Mouse (Mus musculus): ENCODE data around the gene Gfi1b. TPM values are rescaled to one million over a fixed set of nuclear protein-coding genes. Genes with fewer than 3 reads are reported as not detected.

The Gfi1b gene
- polyA plus RNA-seq, 1 experiment from 2014 or later: 0.80 TPM

DNA sequence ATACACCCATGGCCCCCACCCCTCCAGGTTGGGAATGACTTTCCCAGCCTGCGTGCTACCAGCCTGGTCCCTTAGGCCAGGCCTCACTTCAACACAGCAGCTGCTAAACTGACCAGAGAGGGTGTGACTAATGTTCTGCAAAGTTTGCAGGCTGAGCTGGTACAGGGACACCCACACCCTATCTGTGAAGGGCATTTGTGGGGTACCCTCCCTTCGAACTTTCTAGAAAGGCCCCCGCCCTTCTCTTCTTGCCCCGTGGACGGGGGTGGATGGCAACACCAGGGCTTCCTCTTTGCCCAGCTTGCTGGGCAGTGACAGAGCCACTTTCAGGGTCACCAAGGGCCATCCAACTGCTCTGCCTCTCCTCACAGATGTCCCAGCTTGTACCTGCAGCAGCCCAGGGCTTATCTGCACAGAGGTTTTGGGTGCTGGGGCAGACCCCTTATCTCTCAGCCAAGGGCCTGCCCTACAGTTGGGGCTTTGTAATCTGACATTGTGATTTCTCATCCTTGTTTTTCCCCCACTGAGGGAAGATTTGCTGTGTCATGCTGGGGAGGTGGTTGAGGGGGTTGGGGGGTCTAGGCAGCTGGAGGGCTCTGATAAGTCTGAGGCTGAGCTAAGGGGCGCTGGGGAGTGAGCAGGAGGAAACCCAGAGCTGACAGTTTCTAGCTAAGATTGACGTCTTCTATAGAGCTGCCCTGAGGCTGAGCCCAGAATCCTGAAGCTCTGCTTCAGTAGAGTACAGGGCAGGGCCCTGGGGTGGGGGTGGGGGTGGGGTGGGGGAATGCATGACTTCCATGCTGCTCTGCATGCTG, 23.8 kb downstream of the Gfi1b start:
- H3K9me3 ChIP-seq (ENCODE audit: control insufficient read depth, low read length): no peaks in the 10 kb centered on the region
- H3K4me1 ChIP-seq (replicated peaks; ENCODE audit: control insufficient read depth, insufficient read depth, low read length): no peaks in the 10 kb centered on the region
- H3K9ac ChIP-seq (ENCODE audit: low read length): no peak overlapping the region
- no peak overlapping the region for H3K4me2 ChIP-seq (ENCODE audit: low read depth, low read length)
- H3K27ac ChIP-seq (ENCODE audit: low read length): no peak overlapping the region
- WGBS: 61% methylated on average over 7 of the region's 7 CpGs
- no peaks in the 10 kb centered on the region for H3K27me3 ChIP-seq (ENCODE audit: control insufficient read depth, insufficient read depth, low read depth, low read length)
- H3K4me3 ChIP-seq (ENCODE audit: low read length): no peak overlapping the region
- H3K36me3 ChIP-seq (ENCODE audit: control insufficient read depth, insufficient read depth, low read length): no peaks in the 10 kb centered on the region
- ATAC-seq (ENCODE audit: low read depth): no peak

GRCm38 (mm10) chr2:28596998-28597397, 24.8 kb downstream of the Gfi1b start:
- H3K9ac ChIP-seq (ENCODE audit: low read length): no peak overlapping the region
- no peak for ATAC-seq (ENCODE audit: low read depth)
- H3K9me3 ChIP-seq (ENCODE audit: control insufficient read depth, low read length): no peaks in the 10 kb centered on the region
- H3K4me2 ChIP-seq (ENCODE audit: low read depth, low read length): no peak overlapping the region
- no peaks in the 10 kb centered on the region for H3K4me1 ChIP-seq (replicated peaks; ENCODE audit: control insufficient read depth, insufficient read depth, low read length)
- no peak overlapping the region for H3K27ac ChIP-seq (ENCODE audit: low read length)
- no peak overlapping the region for H3K4me3 ChIP-seq (ENCODE audit: low read length)
- 89% methylated on average over 7 of the region's 7 CpGs for WGBS
- no peaks in the 10 kb centered on the region for H3K36me3 ChIP-seq (ENCODE audit: control insufficient read depth, insufficient read depth, low read length)
- no peaks in the 10 kb centered on the region for H3K27me3 ChIP-seq (ENCODE audit: control insufficient read depth, insufficient read depth, low read depth, low read length)

DNA sequence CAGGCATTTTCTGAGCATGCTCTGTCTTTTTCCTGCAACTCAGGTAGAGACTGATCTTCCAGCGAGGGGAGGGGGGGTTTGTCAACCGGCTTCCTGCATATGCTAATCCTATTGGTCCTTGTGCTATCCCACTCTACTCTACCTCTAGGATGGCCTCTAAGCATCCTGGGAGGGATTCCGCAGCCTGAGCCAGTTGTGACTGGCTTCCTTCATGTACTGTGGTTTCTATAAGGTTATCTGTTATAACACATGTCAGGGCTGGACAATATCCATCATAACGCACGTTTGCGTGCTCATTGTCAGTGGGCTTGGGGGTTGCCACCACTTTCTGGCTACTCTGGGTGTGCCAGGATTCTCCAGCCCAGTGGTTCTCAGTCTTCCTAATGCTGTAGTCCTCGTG, 25.8 kb downstream of the Gfi1b start:
- no peak overlapping the region for H3K9ac ChIP-seq (ENCODE audit: low read length)
- no peaks in the 10 kb centered on the region for H3K4me1 ChIP-seq (replicated peaks; ENCODE audit: control insufficient read depth, insufficient read depth, low read length)
- 72% methylated on average over 7 of the region's 7 CpGs for WGBS
- H3K4me3 ChIP-seq (ENCODE audit: low read length): no peak overlapping the region
- H3K27ac ChIP-seq (ENCODE audit: low read length): no peak overlapping the region
- ATAC-seq (ENCODE audit: low read depth): no peak
- H3K4me2 ChIP-seq (ENCODE audit: low read depth, low read length): no peak overlapping the region
- no peaks in the 10 kb centered on the region for H3K36me3 ChIP-seq (ENCODE audit: control insufficient read depth, insufficient read depth, low read length)
- H3K27me3 ChIP-seq (ENCODE audit: control insufficient read depth, insufficient read depth, low read depth, low read length): no peaks in the 10 kb centered on the region
- no peaks in the 10 kb centered on the region for H3K9me3 ChIP-seq (ENCODE audit: control insufficient read depth, low read length)

- Histone ChIP-seq H3K36me3 (ENCODE audit: control insufficient read depth, insufficient read depth, low read length) (no peaks in the 10 kb centered on the region), H3K4me3 (ENCODE audit: low read length) (no peak overlapping the region), H3K27me3 (ENCODE audit: control insufficient read depth, insufficient read depth, low read depth, low read length) (no peaks in the 10 kb centered on the region), H3K9me3 (ENCODE audit: control insufficient read depth, low read length) (no peaks in the 10 kb centered on the region), H3K4me1 (replicated peaks; ENCODE audit: control insufficient read depth, insufficient read depth, low read length) (no peaks in the 10 kb centered on the region), H3K9ac (ENCODE audit: low read length) (no peak overlapping the region), H3K27ac (ENCODE audit: low read length) (no peak overlapping the region), H3K4me2 (ENCODE audit: low read depth, low read length) (peak overlapping the region; percentile 21; the same call in 1 of the 2 replicates)
- no peak for ATAC-seq (ENCODE audit: low read depth)
- 7% methylated on average over 15 of the region's 15 CpGs for WGBS
These were observed 29.0 kb downstream of the Gfi1b start for GRCm38 (mm10) chr2:28592809-28593208.

DNA sequence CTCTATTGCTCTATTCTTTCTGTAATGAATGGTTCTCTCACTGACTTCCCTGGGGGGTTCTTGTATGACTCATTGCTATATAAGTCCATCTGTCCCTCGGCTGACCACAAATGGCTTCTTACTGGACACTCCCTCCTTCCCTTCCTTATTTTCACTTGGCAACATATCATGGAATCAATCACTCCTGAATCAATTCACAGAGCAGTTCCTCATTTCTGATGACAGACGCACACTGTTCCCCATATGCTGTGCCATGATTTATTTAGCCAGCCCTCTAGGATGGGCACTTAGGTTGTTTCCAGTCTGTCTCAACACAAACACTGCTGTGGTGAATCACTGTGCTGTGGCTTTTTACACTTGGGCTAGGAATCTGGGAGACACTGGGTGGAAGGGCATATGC, 30.3 kb downstream of the Gfi1b start:
- no peak for ATAC-seq (ENCODE audit: low read depth)
- Histone ChIP-seq H3K36me3 (ENCODE audit: control insufficient read depth, insufficient read depth, low read length) (no peaks in the 10 kb centered on the region), H3K4me3 (ENCODE audit: low read length) (no peak overlapping the region), H3K9ac (ENCODE audit: low read length) (no peak overlapping the region), H3K4me2 (ENCODE audit: low read depth, low read length) (no peak overlapping the region), H3K27me3 (ENCODE audit: control insufficient read depth, insufficient read depth, low read depth, low read length) (no peaks in the 10 kb centered on the region), H3K27ac (ENCODE audit: low read length) (no peak overlapping the region), H3K9me3 (ENCODE audit: control insufficient read depth, low read length) (no peaks in the 10 kb centered on the region), H3K4me1 (replicated peaks; ENCODE audit: control insufficient read depth, insufficient read depth, low read length) (no peaks in the 10 kb centered on the region)
- WGBS: 60% methylated on average over 2 of the region's 2 CpGs

- H3K4me1 ChIP-seq (replicated peaks; ENCODE audit: control insufficient read depth, insufficient read depth, low read length): peaks cover 1% of the 10 kb centered on the region; the same call in 1 of the 2 replicates
- no peaks in the 10 kb centered on the region for H3K27me3 ChIP-seq (ENCODE audit: control insufficient read depth, insufficient read depth, low read depth, low read length)
- no peak overlapping the region for H3K9ac ChIP-seq (ENCODE audit: low read length)
- no peak overlapping the region for H3K27ac ChIP-seq (ENCODE audit: low read length)
- H3K9me3 ChIP-seq (ENCODE audit: control insufficient read depth, low read length): no peaks in the 10 kb centered on the region
- H3K36me3 ChIP-seq (ENCODE audit: control insufficient read depth, insufficient read depth, low read length): no peaks in the 10 kb centered on the region
- no peak for ATAC-seq (ENCODE audit: low read depth)
- H3K4me3 ChIP-seq (ENCODE audit: low read length): no peak overlapping the region
- no peak overlapping the region for H3K4me2 ChIP-seq (ENCODE audit: low read depth, low read length)
- WGBS: 29% methylated on average over 1 of the region's 1 CpGs
These were observed 33.2 kb downstream of the Gfi1b start for GRCm38 (mm10) chr2:28588574-28588973.

GRCm38 (mm10) chr2:28585730-28586129, 36.1 kb downstream of the Gfi1b start:
- Histone ChIP-seq H3K27ac (ENCODE audit: low read length) (no peak overlapping the region), H3K27me3 (ENCODE audit: control insufficient read depth, insufficient read depth, low read depth, low read length) (no peaks in the 10 kb centered on the region), H3K4me3 (ENCODE audit: low read length) (no peak overlapping the region), H3K9ac (ENCODE audit: low read length) (no peak overlapping the region), H3K9me3 (ENCODE audit: control insufficient read depth, low read length) (no peaks in the 10 kb centered on the region), H3K36me3 (ENCODE audit: control insufficient read depth, insufficient read depth, low read length) (no peaks in the 10 kb centered on the region; the same call in 1 of the 2 replicates), H3K4me2 (ENCODE audit: low read depth, low read length) (no peak overlapping the region), H3K4me1 (replicated peaks; ENCODE audit: control insufficient read depth, insufficient read depth, low read length) (peaks cover 12% of the 10 kb centered on the region)
- ATAC-seq (ENCODE audit: low read depth): no peak
- 41% methylated on average over 2 of the region's 2 CpGs for WGBS

GRCm38 (mm10) chr2:28585043-28585571, 36.7 kb downstream of the Gfi1b start:
- 18% methylated on average over 6 of the region's 6 CpGs for WGBS

GRCm38 (mm10) chr2:28583651-28584050, 38.1 kb downstream of the Gfi1b start, which contains the start of gene Gtf3c5:
Gene Gtf3c5, minus strand, starts transcription at chr2:28583751.
- H3K36me3 ChIP-seq (ENCODE audit: control insufficient read depth, insufficient read depth, low read length): peaks cover 2% of the 10 kb centered on the region; the same call in 1 of the 2 replicates
- H3K4me2 ChIP-seq (ENCODE audit: low read depth, low read length): peak within 1 kb of the TSS; percentile 59
- no peaks in the 10 kb centered on the region for H3K27me3 ChIP-seq (ENCODE audit: control insufficient read depth, insufficient read depth, low read depth, low read length)
- WGBS: 62% methylated on average over 9 of the region's 9 CpGs
- H3K9me3 ChIP-seq (ENCODE audit: control insufficient read depth, low read length): no peaks in the 10 kb centered on the region
- ATAC-seq (ENCODE audit: low read depth): no peak
- peaks cover 12% of the 10 kb centered on the region for H3K4me1 ChIP-seq (replicated peaks; ENCODE audit: control insufficient read depth, insufficient read depth, low read length)
- H3K27ac ChIP-seq (ENCODE audit: low read length): peak within 1 kb of the TSS; percentile 92
- H3K9ac ChIP-seq (ENCODE audit: low read length): peak within 1 kb of the TSS; percentile 78
- peak within 1 kb of the TSS; percentile 82 for H3K4me3 ChIP-seq (ENCODE audit: low read length)

More at GRCm38 (mm10) chr2:28585043-28585571, 36.7 kb downstream of the Gfi1b start:
- no peak for ATAC-seq (ENCODE audit: low read depth)
- no peak overlapping the region for H3K4me2 ChIP-seq (ENCODE audit: low read depth, low read length)
- peaks cover 12% of the 10 kb centered on the region for H3K4me1 ChIP-seq (replicated peaks; ENCODE audit: control insufficient read depth, insufficient read depth, low read length)
- H3K9me3 ChIP-seq (ENCODE audit: control insufficient read depth, low read length): no peaks in the 10 kb centered on the region
- no peak overlapping the region for H3K27ac ChIP-seq (ENCODE audit: low read length)
- H3K27me3 ChIP-seq (ENCODE audit: control insufficient read depth, insufficient read depth, low read depth, low read length): no peaks in the 10 kb centered on the region
- no peaks in the 10 kb centered on the region; the same call in 1 of the 2 replicates for H3K36me3 ChIP-seq (ENCODE audit: control insufficient read depth, insufficient read depth, low read length)
- no peak overlapping the region for H3K9ac ChIP-seq (ENCODE audit: low read length)
- no peak overlapping the region for H3K4me3 ChIP-seq (ENCODE audit: low read length)
